Mouse (Mus musculus) testis, adult 2 months (tissue): Measurements from ENCODE around the gene Cry1. TPM values are rescaled to one million over a fixed set of nuclear protein-coding genes. Genes with fewer than 3 reads are reported as not detected.

Experiments
- H3K27ac ChIP-seq: fragments of 200-500 bp; 2 replicates; pipeline ENCODE4 v1.5.1; 2012; ENCODE audit warnings: low read depth, low read length; ENCODE audit not compliant: control insufficient read depth, insufficient read depth
- H3K27me3 ChIP-seq: fragments of 200-500 bp; 2 replicates; pipeline ENCODE4 v1.6.1; 2012; ENCODE audit warnings: mild to moderate bottlenecking, low read length, moderate library complexity; ENCODE audit not compliant: control insufficient read depth, insufficient read depth
- H3K36me3 ChIP-seq: fragments of 200-500 bp; 2 replicates; pipeline ENCODE4 v1.6.1; 2012; ENCODE audit warnings: mild to moderate bottlenecking, low read length; ENCODE audit not compliant: control insufficient read depth, insufficient read depth
- H3K4me1 ChIP-seq: fragments of 200-500 bp; 2 replicates; pipeline ENCODE4 v1.6.1; 2012; ENCODE audit warnings: low read length; ENCODE audit not compliant: control insufficient read depth, insufficient read depth
- H3K4me3 ChIP-seq: fragments of 200-500 bp; 2 replicates; pipeline ENCODE4 v1.5.1; 2012; ENCODE audit warnings: low read depth, mild to moderate bottlenecking, low read length, moderate library complexity, mixed read lengths; ENCODE audit not compliant: control insufficient read depth
- CTCF ChIP-seq: fragments of 200-500 bp; IDR thresholded peaks from 2 replicates; pipeline ENCODE4 v1.5.1; 2012; ENCODE audit warnings: low read depth, mild to moderate bottlenecking, inconsistent platforms, low read length, moderate library complexity; ENCODE audit not compliant: control insufficient read depth, insufficient read depth, insufficient replicate concordance
- POLR2A ChIP-seq: fragments of 200-500 bp; IDR thresholded peaks from 2 replicates; pipeline ENCODE4 v1.6.1; 2012; ENCODE audit warnings: low read depth, mild to moderate bottlenecking, inconsistent platforms, low read length, moderate library complexity; ENCODE audit not compliant: control insufficient read depth
- polyA plus RNA-seq: library from polyadenylated mRNA; depleted of rRNA; stranded (reverse); fragments of >200 nt; gene quantifications from 2 replicates; pipeline ENCODE4 v1.2.3, GENCODE M21; 2012

Gene Cry1
- polyA plus RNA-seq, 1 experiment = 18.3 TPM

DNA sequence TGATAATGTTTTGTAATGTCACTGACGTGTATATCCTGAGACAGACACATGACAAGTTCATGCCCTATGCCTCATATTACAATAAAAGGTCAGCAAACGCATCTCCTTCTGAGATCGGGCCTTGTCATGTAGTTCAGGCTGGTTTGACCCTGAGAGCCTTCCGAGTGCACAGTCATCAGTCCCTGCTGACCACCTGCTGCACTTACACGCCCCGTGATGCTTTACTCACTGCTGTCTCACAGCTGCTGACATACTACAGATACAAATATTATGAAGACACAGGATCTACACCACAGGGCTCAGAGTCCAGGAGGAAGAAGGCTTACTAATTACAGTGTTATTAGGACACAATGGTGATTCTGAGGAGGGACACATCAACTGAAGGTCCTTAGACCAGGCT, 48.3 kb downstream of the Cry1 start:
- no peak overlapping the region for H3K27ac ChIP-seq
- H3K27me3 ChIP-seq = no peaks in the 10 kb centered on the region
- no peak overlapping the region for H3K4me3 ChIP-seq
- no peaks in the 10 kb centered on the region for H3K4me1 ChIP-seq
- H3K36me3 ChIP-seq = peaks cover 7% of the 10 kb centered on the region
- TF ChIP-seq CTCF (no peak), POLR2A (no peak)

DNA sequence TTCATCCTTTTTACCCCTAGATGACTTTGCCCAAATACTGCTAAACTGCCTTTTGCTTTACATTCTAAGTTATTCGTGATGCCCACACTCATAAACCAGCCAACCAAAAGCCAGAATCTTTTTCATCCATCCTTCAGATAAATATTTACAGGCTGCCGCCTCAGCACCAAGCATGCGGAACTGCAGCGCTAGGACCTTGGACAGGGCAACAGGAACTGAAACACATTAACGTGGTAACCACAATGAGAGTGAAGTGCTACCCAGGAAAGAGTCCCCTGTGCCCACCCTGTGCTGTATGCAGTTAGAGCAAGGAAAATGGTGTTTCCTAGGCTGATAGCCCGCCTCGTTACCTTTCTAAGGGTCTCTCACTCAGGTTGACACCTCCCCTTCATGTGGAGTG, 56.4 kb downstream of the Cry1 start:
- Histone ChIP-seq H3K4me1 (peaks cover 8% of the 10 kb centered on the region), H3K27me3 (no peaks in the 10 kb centered on the region), H3K4me3 (peak overlapping the region; percentile 96; the same call in 1 of the 2 replicates), H3K27ac (peak overlapping the region; percentile 14; the same call in 1 of the 2 replicates), H3K36me3 (peaks cover 2% of the 10 kb centered on the region; the same call in 1 of the 2 replicates)
- no peak for TF ChIP-seq CTCF
- TF ChIP-seq POLR2A = no peak

DNA sequence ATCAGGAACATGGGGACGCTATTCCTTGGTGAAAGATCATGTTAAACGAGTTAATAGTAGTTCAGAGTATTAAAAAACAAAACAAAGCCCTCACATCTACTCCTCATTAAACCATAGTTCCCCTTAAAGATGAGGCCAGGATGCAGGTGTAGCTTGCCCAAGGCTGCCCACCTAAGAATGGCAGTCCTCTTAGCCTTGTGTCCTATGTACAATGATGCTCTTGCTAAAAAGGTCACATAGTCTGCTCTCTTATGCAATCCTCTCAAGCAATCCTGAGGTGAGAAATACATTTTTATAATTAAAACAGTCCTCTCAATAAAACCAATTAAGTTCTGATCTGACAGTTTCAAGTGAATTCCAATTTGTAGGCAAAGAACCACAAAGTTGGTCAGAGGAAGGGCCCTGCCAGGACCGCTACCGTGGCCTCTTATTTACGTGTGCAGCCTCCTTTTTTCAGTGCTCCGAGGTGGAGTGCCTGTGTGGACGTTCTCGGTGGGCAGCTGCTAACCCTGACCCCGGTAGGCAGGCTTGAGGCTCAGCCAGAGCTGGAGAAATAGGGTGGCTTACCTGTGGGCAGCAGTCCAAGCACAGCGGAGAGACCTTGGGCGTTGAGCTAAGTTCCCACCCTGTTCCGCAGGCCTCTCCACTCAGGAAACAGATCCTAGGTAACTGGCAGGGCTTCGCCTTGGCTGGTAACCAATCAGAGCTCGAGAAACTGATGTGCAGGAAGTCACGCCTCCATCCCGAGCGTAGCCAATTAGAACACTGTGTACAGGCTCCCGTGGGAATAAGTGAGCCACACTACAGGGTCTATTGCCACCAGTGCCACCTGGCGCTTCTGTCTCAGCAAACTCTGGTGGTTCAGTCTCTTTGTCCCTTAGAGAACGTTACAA, 57.2 kb downstream of the Cry1 start, which contains the start of gene Mterf2:
Mterf2 (minus strand) TSS at position 633 of the 893 bp plus-strand sequence.
- H3K27ac ChIP-seq = peak within 1 kb of the TSS; percentile 86
- peak within 1 kb of the TSS; percentile 96 for H3K4me3 ChIP-seq
- no peaks in the 10 kb centered on the region for H3K27me3 ChIP-seq
- no peaks in the 10 kb centered on the region for H3K36me3 ChIP-seq
- TF ChIP-seq POLR2A (0 out of 2 replicates have a peak, but pooled peaks have one; percentile 25), CTCF (no peak)
- peaks cover 8% of the 10 kb centered on the region for H3K4me1 ChIP-seq

DNA sequence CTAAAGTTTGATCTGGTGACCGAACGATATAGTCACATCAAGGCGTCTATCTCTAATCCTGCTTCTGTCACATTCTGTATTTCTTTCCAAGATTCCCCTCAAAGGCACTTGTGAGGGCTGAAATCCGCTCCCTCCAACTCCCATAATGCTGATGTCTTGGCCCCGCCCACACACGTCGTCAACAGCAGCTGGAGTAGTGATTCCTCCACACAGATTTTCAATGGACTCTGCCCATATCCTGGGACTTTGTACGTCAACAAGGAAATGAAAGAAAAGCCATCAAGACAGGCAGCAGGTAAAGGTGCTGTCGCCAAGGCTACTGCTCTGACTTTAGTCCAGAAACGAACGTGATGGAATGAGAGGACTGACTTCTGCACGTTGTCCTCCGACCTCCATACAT, 59.7 kb downstream of the Cry1 start:
- Histone ChIP-seq H3K4me1 (peaks cover 8% of the 10 kb centered on the region), H3K36me3 (peaks cover 2% of the 10 kb centered on the region; the same call in 1 of the 2 replicates), H3K27ac (no peak overlapping the region), H3K27me3 (no peaks in the 10 kb centered on the region), H3K4me3 (no peak overlapping the region)
- TF ChIP-seq CTCF (no peak), POLR2A (no peak)

DNA sequence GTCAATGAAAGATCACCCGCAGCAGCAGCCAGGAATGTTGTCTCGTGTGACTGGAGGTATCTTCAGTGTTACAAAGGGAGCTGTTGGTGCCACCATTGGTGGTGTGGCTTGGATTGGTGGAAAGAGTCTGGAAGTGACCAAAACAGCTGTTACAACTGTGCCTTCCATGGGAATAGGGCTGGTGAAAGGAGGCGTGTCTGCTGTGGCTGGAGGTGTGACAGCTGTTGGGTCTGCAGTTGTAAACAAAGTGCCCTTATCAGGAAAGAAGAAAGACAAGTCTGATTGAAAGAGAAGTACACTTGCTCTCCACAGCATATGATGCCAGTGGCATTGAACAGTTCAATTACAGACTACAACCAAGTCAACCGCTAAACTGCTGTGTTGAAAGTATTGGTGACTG, 70.5 kb downstream of the Cry1 start:
- H3K4me1 ChIP-seq = no peaks in the 10 kb centered on the region
- TF ChIP-seq CTCF (no peak), POLR2A (no peak)
- no peak overlapping the region for H3K4me3 ChIP-seq
- H3K27me3 ChIP-seq = no peaks in the 10 kb centered on the region
- H3K36me3 ChIP-seq = peaks cover 1% of the 10 kb centered on the region; the same call in 1 of the 2 replicates
- no peak overlapping the region for H3K27ac ChIP-seq

DNA sequence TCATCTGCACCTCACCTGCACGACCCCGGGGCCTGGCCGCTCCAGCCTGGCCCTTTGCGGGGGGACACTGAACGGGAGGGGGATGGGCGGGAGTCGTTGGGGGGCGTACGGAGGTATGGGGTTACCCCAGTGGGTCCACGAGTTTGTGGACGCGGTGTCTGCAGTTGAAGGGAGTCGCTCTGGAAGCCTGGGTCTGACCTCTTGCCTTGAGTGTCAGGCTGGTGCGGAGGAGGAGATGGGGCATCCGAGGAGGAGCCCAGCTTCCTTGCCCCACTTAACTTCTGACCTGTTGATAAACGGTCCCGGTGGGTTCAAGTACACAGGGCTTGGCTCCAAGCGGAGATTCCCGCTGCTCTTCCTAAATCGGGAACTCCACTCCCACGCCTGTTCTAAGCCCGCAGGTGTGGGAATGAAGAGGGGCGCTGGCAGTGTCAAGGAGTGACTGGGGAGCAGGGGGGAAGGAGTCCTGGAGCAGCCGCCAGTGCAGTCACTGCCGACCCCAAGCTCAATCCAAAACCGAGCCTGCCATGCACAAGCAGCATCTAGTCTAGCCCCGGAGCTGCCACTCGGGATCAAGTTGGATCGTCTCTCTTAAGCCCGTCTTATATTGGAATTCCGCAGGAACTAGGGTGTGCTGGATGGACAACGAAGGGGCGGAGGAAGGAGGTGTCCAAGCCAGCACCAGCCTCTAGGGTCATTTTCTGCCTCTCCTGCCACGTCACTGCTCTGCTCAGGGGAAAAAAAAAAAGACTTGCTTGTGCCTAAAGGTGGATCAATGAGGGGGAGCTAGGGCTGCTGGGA, 81.6 kb downstream of the Cry1 start:
- no peaks in the 10 kb centered on the region for H3K27me3 ChIP-seq
- TF ChIP-seq CTCF (no peak), POLR2A (no peak)
- H3K4me3 ChIP-seq = peak overlapping the region; percentile 96
- H3K36me3 ChIP-seq = no peaks in the 10 kb centered on the region
- H3K27ac ChIP-seq = peak overlapping the region; percentile 92
- peaks cover 4% of the 10 kb centered on the region for H3K4me1 ChIP-seq

DNA sequence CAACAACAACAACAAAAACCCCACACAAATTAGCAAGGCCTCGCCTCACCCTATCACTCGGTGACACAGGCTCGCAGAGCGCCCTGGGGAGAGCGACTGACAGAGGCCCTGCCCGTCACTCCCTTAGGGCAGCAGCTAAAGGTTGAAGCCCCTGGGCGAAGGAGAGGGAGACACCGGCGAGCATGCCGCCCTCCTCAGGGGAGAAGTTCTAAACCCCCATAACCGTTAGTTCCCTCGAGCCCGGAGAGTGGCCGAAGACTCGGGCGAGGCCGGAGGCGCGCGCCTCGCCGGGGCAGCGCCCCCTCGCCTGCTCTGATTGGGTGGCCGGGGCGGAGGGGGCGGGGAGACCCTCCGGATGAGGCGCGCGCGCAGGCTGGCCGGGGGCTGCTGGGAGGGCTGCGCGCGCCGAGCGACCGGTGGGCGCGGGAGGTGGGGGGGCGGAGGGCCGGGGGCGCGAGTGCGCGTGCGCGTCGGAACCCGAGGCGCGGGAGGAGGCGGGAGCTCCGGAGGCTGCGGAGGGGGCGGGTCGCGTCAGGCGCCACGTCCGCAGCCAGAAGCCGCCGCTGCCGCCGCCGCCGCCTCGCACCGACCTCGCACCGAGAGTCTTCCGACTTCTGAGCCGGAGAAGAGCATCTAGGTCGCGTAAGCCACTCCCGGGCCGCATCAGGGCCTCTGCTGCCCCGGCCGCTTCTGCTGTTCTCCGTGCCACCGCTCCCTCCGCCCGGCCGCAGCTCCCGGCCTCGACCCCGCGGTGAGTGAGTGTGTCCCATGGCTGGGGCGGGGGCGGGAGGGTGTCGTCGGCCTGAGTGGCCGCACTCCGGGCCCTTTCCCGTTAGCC, 82.4 kb downstream of the Cry1 start, which contains the start of the genes Fhl4 and Tmem263:
Fhl4 (minus strand) TSS at position 249 of the 838 bp plus-strand sequence.
Tmem263 (plus strand) TSS at position 381 of the 838 bp plus-strand sequence.
- Histone ChIP-seq H3K4me1 (peaks cover 4% of the 10 kb centered on the region), H3K4me3 (peak within 1 kb of the TSS; percentile 96), H3K27ac (peak within 1 kb of the TSS; percentile 99), H3K27me3 (no peaks in the 10 kb centered on the region), H3K36me3 (no peaks in the 10 kb centered on the region)
- peak; percentile 82 for TF ChIP-seq POLR2A
- no peak for TF ChIP-seq CTCF
